Mouse (Mus musculus) thymus, postnatal 10 days (tissue): ENCODE measurements around the gene Chtop.

Experiments
- DNase-seq, 2 experiments: peaks; one replicate each; pipeline ENCODE4 v3.0.0; 2021; ENCODE audit warnings: low spot score in 2 of 2

Chtop gene

DNA sequence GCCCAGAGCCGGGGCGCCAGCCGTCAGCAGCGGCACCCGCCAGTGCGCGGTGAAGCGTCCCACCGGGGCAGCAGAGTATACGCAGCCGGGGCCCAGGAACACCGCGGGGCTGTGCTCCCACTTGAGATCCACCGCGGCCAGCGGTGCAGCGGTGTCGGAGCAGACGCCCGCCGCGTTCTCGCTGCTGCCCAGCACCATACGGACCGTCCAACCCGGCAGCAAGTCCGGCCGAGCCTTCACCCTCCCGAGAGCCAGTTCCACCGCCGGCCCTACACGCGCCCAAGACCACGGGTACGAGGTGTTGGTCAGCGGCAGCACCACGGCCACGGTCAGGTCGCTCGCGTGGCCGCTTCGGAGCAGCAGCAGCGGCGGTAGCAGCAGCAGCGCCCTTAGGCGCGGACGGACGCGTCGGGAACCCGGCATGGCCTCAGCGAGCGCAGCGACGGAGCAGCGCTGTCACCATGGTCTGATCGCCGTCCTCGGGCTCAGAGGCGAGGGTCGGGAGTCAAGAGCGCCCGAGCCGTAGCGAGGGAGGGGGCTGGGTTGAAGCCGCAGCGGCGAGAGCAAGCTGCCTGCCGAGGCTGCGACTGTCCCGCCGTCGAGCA, 44.1 kb downstream of the Chtop start:
- no peak for DNase-seq

- DNase-seq = no peak
Observed at GRCm38 (mm10) chr3:90464552-90465080, 44.7 kb downstream of the Chtop start.

DNA sequence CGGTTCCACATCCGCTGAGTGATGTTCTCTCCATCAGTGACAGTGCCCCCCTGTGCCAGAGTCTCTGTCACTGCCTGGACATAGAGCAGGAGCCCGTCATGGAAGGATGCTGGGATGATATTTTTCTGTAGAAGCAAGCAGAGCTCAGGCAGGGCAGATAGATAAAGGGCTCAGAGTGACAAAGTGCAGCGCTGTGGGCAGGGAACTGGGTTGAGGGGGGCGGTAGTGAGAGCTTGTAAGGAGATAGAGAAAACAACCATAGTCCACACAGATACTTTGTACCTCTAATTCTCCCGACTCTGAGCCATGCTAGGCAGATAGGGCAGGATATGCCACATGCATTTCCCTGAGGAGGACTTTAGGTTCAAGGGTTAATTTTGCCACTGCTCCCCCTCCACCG, 46.7 kb downstream of the Chtop start:
- no peak for DNase-seq

DNA sequence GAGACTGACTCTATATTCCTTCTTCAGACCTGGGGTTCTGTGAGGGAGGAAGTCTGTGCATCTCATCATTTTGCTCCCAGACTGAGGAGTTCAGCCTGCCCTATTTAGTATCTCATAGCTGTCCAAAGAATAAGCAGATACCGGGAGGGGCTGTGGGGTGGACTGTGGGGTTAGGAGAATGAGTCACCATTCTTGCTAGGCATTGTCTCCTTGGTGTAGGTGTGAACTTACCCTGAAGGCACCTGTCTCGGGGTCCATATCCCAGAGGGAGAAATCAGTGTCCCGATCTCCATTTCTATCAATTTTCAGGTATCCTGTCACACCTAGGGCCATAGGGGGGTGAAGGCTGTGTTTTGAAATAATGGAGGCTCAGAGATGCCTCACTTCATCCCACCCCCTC, 47.4 kb downstream of the Chtop start:
- no peak for DNase-seq

DNA sequence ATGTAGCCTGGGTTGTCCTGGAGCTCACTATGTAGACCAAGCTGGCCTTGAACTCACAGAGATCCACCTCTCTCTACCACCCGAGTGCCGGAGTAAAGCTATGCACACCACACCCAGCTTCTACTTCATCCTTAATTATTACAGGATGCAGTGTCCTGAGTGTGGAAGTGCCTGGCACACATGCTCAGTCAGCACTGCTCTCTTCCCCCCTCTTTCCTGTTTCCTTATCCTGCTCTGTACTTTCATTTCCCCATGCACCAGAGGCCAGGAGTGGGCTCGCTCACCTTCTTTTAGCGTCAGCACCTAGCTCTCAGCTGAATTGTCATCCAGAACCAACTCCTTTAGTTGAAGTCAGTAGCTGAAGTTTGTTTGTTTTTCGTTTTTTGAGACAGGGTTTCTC, 49.0 kb downstream of the Chtop start:
- no peak for DNase-seq

DNA sequence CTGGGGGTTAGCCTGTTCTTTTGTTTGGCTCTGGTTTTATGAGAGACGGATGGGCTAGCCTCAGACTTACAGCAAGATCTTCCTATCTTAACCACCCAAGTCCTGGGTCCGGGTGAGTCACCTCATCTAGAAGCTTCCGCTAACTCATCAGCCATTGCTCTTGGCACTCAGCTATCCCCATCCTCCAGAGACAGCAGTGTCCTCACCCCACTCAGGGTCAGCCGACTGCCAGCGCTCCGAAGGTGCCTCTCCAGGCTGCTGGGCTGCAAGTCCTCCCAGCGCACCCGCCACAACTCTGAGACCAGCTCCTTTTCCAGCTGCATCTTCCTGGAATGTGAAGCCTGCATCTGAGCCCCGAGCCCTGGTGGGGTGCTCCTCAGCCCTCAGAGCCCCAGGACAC, 49.6 kb downstream of the Chtop start:
- DNase-seq = no peak

DNA sequence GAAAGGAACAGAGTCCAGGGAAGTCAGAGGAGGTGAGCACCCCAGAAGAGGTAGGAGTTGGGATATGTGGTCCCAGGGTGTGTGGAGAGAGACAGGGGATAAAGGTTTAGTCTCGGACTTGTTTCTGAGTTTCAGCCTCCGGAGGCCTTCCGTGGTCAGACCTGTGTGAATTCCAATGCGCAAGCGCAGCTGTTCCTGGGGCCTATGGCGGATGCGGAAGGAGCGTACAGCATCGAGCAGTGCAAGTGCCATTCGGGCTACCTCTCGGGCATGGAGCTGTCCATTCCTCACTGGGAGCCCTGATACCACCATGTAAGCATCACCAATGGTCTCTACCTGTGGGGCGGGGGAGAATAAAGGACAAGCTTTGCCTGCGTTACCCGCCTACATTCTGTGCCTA, 54.4 kb downstream of the Chtop start:
- DNase-seq = no peak

GRCm38 (mm10) chr3:90451396-90452095, 57.8 kb downstream of the Chtop start:
- DNase-seq = no peak

DNA sequence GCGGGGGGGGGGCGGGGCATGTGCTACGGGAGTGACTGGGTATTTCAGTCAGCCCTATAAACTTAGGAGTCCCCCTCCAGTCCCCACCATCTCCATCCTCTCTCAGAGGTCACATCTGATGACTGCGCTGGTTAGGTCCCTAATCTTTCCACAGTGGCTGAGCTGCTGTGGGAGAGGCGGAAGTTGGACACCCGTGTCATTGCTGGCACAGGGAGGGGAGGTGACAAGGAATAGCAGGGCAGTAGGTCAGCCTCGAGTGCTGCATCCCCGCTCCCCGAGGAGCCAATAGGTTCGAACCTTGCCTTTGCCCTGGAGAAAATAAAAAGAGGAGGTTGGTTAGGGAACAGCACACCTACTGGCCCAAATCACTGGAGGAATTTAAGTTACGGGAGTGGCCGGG, 58.4 kb downstream of the Chtop start:
- no peak for DNase-seq
